Mouse (Mus musculus) stomach, embryonic 15.5 days (tissue): ENCODE results near the gene Olfr808. TPM values are rescaled to one million over a fixed set of nuclear protein-coding genes. Genes with fewer than 3 reads are reported as not detected.

ENCODE experiments used
- ATAC-seq: fragments of 200-750 bp; cut with Nextera tagmentation; 2 replicates; pipeline ENCODE4 v1.8.0; 2017; ENCODE audit warnings: low read depth, moderate number of reproducible peaks, moderate TSS enrichment; ENCODE audit not compliant: insufficient read depth, low FRiP score
- H3K27ac ChIP-seq: fragments of 300-500 bp; sonication (generic); 2 replicates; pipeline ENCODE4 v1.5.1; 2015; ENCODE audit warnings: mild to moderate bottlenecking, inconsistent platforms
- H3K27me3 ChIP-seq: fragments of 300-500 bp; sonication (generic); replicated peaks from 2 replicates; pipeline ENCODE4 v1.6.1; 2015; ENCODE audit warnings: inconsistent platforms
- H3K36me3 ChIP-seq: fragments of 300-500 bp; sonication (generic); 2 replicates; pipeline ENCODE4 v1.6.1; 2015; ENCODE audit warnings: inconsistent platforms
- H3K4me1 ChIP-seq: fragments of 300-500 bp; sonication (generic); 2 replicates; pipeline ENCODE4 v1.6.1; 2015; ENCODE audit warnings: inconsistent platforms
- H3K4me2 ChIP-seq: fragments of 300-500 bp; sonication (generic); 2 replicates; pipeline ENCODE4 v1.6.1; 2015; ENCODE audit warnings: mild to moderate bottlenecking, inconsistent platforms
- H3K4me3 ChIP-seq: fragments of 300-500 bp; sonication (generic); replicated peaks from 2 replicates; pipeline ENCODE4 v1.5.1; 2015; ENCODE audit warnings: inconsistent platforms
- H3K9ac ChIP-seq: fragments of 300-500 bp; sonication (generic); 2 replicates; pipeline ENCODE4 v1.6.1; 2015; ENCODE audit warnings: inconsistent platforms
- H3K9me3 ChIP-seq: fragments of 300-500 bp; sonication (generic); 2 replicates; pipeline ENCODE4 v1.6.1; 2016; ENCODE audit warnings: inconsistent platforms
- WGBS: fragments of 180-500 bp; shearing (Covaris S2); methylation state at CpG from one replicate; pipeline ENCODE4 v1.1.7; 2015; 5-methylcytosine and 5-hydroxymethylcytosine counted together
- microRNA-seq: library from miRNA; unstranded; fragments of <30 nt; microRNA quantifications from one replicate; pipeline ENCODE4, GENCODE M21; 2016
- polyA plus RNA-seq: library from polyadenylated mRNA; unstranded; fragments of >200 nt; fragmentation: Nextera tagmentation; extraction: Ambion mirVana; gene quantifications from 2 replicates; pipeline ENCODE4 v1.2.1, GENCODE M21; 2015

Olfr808 gene
- not detected in 2 replicates for polyA plus RNA-seq

GRCm38 (mm10) chr10:129765182-129765581 is at the start of gene Olfr808:
Olfr808 (plus strand) TSS chr10:129765482.
- Histone ChIP-seq H3K27ac (no peak within 1 kb of the TSS), H3K9me3 (no peaks in the 10 kb centered on the region), H3K4me2 (no peak within 1 kb of the TSS), H3K9ac (no peak within 1 kb of the TSS), H3K36me3 (no peaks in the 10 kb centered on the region), H3K4me3 (no peak within 1 kb of the TSS), H3K4me1 (no peaks in the 10 kb centered on the region), H3K27me3 (no peaks in the 10 kb centered on the region)
- ATAC-seq: no peak
- WGBS: 87% methylated on average over 1 of the region's 1 CpGs

DNA sequence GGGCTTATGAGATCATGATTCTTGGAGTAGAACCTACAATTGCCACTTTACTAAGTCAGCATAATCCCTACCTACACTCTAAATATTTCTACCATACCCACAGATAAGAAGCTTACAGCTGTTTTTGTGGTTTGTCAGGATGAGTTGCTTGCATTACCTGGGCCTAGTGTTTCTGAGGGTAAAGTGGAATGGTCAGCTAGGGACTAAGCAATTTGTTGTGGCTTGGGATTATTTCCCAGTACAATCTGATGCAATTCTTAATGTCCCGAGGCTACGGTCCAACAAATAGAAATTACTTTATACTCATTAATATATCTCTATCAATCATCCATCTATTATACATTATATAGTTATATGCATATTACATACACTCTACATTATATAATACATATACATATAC is 36.0 kb upstream of the Olfr808 start, which contains the start of gene Olfr805:
Gene Olfr805, minus strand, starts transcription at position 101 of the 400 bp plus-strand sequence.
- Histone ChIP-seq H3K4me1 (no peaks in the 10 kb centered on the region), H3K36me3 (no peaks in the 10 kb centered on the region), H3K27ac (no peak within 1 kb of the TSS), H3K9me3 (no peaks in the 10 kb centered on the region), H3K4me3 (no peak within 1 kb of the TSS), H3K4me2 (no peak within 1 kb of the TSS), H3K9ac (no peak within 1 kb of the TSS), H3K27me3 (no peaks in the 10 kb centered on the region)
- no peak for ATAC-seq
- 96% methylated on average over 2 of the region's 2 CpGs for WGBS

DNA sequence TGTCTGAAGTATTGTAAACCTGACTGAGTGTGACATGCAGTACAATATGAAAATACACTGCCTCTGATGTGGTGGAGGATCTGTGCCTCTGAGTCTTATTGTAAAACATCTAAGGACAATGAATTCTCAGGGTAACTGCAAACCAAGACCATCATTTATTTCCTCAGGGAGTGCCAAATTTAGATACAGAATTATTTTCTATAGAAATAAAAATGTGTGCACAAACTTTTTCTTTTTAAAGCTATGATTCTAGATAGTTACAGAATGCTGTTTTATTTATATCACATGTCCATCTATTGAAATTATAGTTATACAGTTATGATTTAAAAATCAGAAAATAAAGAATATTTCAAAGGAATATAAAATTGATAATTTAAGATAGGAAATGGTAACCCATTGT is 23.5 kb upstream of the Olfr808 start, which contains the start of gene Olfr806:
Gene Olfr806, minus strand, starts transcription at position 101 of the 400 bp plus-strand sequence.
- Histone ChIP-seq H3K27me3 (no peaks in the 10 kb centered on the region), H3K9me3 (no peaks in the 10 kb centered on the region), H3K36me3 (no peaks in the 10 kb centered on the region), H3K9ac (no peak within 1 kb of the TSS), H3K4me1 (no peaks in the 10 kb centered on the region), H3K4me2 (no peak within 1 kb of the TSS), H3K27ac (no peak within 1 kb of the TSS), H3K4me3 (no peak within 1 kb of the TSS)
- ATAC-seq: no peak

- ATAC-seq: no peak
- H3K36me3 ChIP-seq: no peaks in the 10 kb centered on the region
- H3K4me3 ChIP-seq: no peak within 1 kb of the TSS
- H3K4me1 ChIP-seq: no peaks in the 10 kb centered on the region
- 81% methylated on average over 1 of the region's 1 CpGs for WGBS
- no peak within 1 kb of the TSS for H3K9ac ChIP-seq
- no peak within 1 kb of the TSS for H3K27ac ChIP-seq
- no peak within 1 kb of the TSS for H3K4me2 ChIP-seq
- H3K27me3 ChIP-seq: no peaks in the 10 kb centered on the region
- H3K9me3 ChIP-seq: no peaks in the 10 kb centered on the region
Measured at GRCm38 (mm10) chr10:129757693-129758092, 7.6 kb upstream of the Olfr808 start, which contains the start of gene Olfr807. Olfr807 (minus strand) TSS chr10:129757793.

DNA sequence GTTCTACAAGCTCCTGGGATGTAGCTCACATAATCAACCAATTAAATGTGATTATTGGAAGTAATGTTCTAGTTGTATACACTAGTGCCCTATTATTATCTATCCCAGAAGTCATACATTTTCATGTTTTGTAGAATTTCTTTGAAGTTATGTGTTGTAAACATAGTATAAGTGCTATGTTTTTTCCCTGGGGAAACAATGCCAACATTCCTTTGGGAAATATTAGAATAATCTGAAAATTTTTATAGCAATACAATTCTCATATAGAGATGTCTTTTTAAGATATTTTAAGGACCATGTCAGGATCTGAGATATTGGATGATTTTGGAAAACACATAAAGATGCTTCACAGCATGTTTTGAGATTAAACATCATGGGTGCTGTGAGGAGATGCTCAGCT is 9.1 kb downstream of the Olfr808 start, which contains the start of gene Olfr809:
Gene Olfr809, plus strand, starts transcription at position 301 of the 400 bp plus-strand sequence.
- Histone ChIP-seq H3K9ac (no peak within 1 kb of the TSS), H3K4me1 (no peaks in the 10 kb centered on the region), H3K4me3 (no peak within 1 kb of the TSS), H3K27ac (no peak within 1 kb of the TSS), H3K27me3 (no peaks in the 10 kb centered on the region), H3K4me2 (no peak within 1 kb of the TSS), H3K9me3 (no peaks in the 10 kb centered on the region), H3K36me3 (no peaks in the 10 kb centered on the region)
- no peak for ATAC-seq

GRCm38 (mm10) chr10:129778123-129778522 is 12.8 kb downstream of the Olfr808 start:
- Histone ChIP-seq H3K4me3 (no peak overlapping the region), H3K9ac (no peak overlapping the region), H3K4me2 (no peak overlapping the region), H3K4me1 (no peaks in the 10 kb centered on the region), H3K9me3 (no peaks in the 10 kb centered on the region), H3K27me3 (no peaks in the 10 kb centered on the region), H3K36me3 (no peaks in the 10 kb centered on the region), H3K27ac (no peak overlapping the region)
- ATAC-seq: no peak

DNA sequence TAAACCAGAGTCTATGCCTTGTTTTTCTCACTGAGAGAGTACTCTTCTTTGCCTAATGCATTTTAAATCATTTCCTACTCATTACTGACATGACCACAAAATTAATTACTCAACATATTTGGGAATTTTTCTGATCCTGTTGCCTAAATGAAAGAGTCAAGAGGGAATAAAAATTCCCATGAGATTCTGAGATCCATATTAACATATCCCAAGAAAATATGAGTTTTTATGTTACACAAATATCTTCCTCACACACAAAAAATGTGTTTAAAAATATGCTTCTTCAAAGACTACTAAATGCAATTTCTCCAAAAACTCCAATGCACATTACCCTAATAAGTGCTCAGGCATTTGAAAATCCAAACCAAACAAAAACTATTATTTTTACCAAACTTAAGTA is 29.5 kb downstream of the Olfr808 start, which contains the start of gene Olfr810:
Gene Olfr810, minus strand, starts transcription at position 101 of the 400 bp plus-strand sequence.
- ATAC-seq: no peak
- Histone ChIP-seq H3K4me1 (no peaks in the 10 kb centered on the region), H3K4me2 (no peak within 1 kb of the TSS), H3K9ac (no peak within 1 kb of the TSS), H3K9me3 (no peaks in the 10 kb centered on the region), H3K27ac (no peak within 1 kb of the TSS), H3K36me3 (no peaks in the 10 kb centered on the region), H3K27me3 (no peaks in the 10 kb centered on the region), H3K4me3 (no peak within 1 kb of the TSS)

DNA sequence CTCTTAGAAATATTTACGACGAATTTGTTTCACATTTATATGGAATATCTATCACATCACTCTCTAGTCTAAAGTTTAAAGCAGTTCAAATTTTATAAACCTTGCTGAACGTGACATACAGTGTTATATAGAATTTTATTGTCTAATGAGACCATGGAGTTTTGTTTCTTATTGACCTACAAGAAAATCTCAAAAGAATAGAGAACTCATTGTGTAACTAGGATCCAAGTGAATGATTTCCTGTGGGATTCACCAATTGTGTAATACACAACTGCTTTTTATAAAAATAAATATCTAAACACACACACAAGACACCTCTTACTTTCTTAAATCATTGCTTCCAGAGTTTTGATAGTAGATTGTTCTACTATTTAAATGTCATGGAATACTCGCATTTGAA is 39.0 kb downstream of the Olfr808 start, which contains the start of gene Olfr811:
Gene Olfr811, minus strand, starts transcription at position 101 of the 400 bp plus-strand sequence.
- Histone ChIP-seq H3K27me3 (no peaks in the 10 kb centered on the region), H3K4me2 (no peak within 1 kb of the TSS), H3K4me1 (no peaks in the 10 kb centered on the region), H3K27ac (no peak within 1 kb of the TSS), H3K9ac (no peak within 1 kb of the TSS), H3K9me3 (no peaks in the 10 kb centered on the region), H3K36me3 (no peaks in the 10 kb centered on the region), H3K4me3 (no peak within 1 kb of the TSS)
- 79% methylated on average over 4 of the region's 4 CpGs for WGBS
- ATAC-seq: no peak

Small RNA genes within 50 kb of the gene (microRNA-seq; reads per million reads assigned to microRNA genes)
- not detected for gene Gm24485

Other genes with a start within 250 kb of the Olfr808 start
- not detected in 2 replicates for gene Olfr791, start 243.7 kb upstream of the Olfr808 start, polyA plus RNA-seq
- not detected in 2 replicates for gene Olfr792, start 226.3 kb upstream of the Olfr808 start, polyA plus RNA-seq
- gene Olfr794, start 197.8 kb upstream of the Olfr808 start, polyA plus RNA-seq: not detected in 2 replicates
- not detected in 2 replicates for gene Olfr796, start 152.9 kb upstream of the Olfr808 start, polyA plus RNA-seq
- gene Olfr798, start 137.5 kb upstream of the Olfr808 start, polyA plus RNA-seq: not detected in 2 replicates
- gene Olfr799, start 128.0 kb upstream of the Olfr808 start, polyA plus RNA-seq: not detected in 2 replicates
- gene Olfr800, start 107.8 kb upstream of the Olfr808 start, polyA plus RNA-seq: not detected in 2 replicates
- not detected in 2 replicates for gene Olfr801, start 91.6 kb upstream of the Olfr808 start, polyA plus RNA-seq
- not detected in 2 replicates for gene Olfr802, start 77.3 kb upstream of the Olfr808 start, polyA plus RNA-seq
- not detected in 2 replicates for gene Olfr803, start 71.2 kb upstream of the Olfr808 start, polyA plus RNA-seq
- gene Olfr804, start 62.3 kb upstream of the Olfr808 start, polyA plus RNA-seq: not detected in 2 replicates
- not detected in 2 replicates for gene Olfr805, start 36.1 kb upstream of the Olfr808 start, polyA plus RNA-seq
- gene Olfr806, start 23.6 kb upstream of the Olfr808 start, polyA plus RNA-seq: not detected in 2 replicates
- gene Olfr807, start 7.7 kb upstream of the Olfr808 start, polyA plus RNA-seq: not detected in 2 replicates
- gene Olfr809, start 9.2 kb downstream of the Olfr808 start, polyA plus RNA-seq: not detected in 2 replicates
- gene Olfr810, start 29.4 kb downstream of the Olfr808 start, polyA plus RNA-seq: not detected in 2 replicates
- not detected in 2 replicates for gene Olfr811, start 38.9 kb downstream of the Olfr808 start, polyA plus RNA-seq
- not detected in 2 replicates for gene Olfr812, start 80.6 kb downstream of the Olfr808 start, polyA plus RNA-seq
- gene Olfr813, start 89.9 kb downstream of the Olfr808 start, polyA plus RNA-seq: not detected in 2 replicates
- not detected in 2 replicates for gene Olfr814, start 114.4 kb downstream of the Olfr808 start, polyA plus RNA-seq
- gene Olfr815, start 140.4 kb downstream of the Olfr808 start, polyA plus RNA-seq: not detected in 2 replicates
- not detected in 2 replicates for gene Olfr816, start 150.1 kb downstream of the Olfr808 start, polyA plus RNA-seq
- gene Olfr818, start 183.6 kb downstream of the Olfr808 start, polyA plus RNA-seq: not detected in 2 replicates
- gene Olfr819, start 201.8 kb downstream of the Olfr808 start, polyA plus RNA-seq: not detected in 2 replicates
- gene Olfr247, start 210.7 kb downstream of the Olfr808 start, polyA plus RNA-seq: not detected in 2 replicates
- gene Gm10310, start 219.6 kb downstream of the Olfr808 start, polyA plus RNA-seq: not detected in 2 replicates
- not detected in 2 replicates for gene Olfr820, start 247.1 kb downstream of the Olfr808 start, polyA plus RNA-seq